9 mouse cellular contexts compared by ENCODE assay signal in the genomic region with DNA sequence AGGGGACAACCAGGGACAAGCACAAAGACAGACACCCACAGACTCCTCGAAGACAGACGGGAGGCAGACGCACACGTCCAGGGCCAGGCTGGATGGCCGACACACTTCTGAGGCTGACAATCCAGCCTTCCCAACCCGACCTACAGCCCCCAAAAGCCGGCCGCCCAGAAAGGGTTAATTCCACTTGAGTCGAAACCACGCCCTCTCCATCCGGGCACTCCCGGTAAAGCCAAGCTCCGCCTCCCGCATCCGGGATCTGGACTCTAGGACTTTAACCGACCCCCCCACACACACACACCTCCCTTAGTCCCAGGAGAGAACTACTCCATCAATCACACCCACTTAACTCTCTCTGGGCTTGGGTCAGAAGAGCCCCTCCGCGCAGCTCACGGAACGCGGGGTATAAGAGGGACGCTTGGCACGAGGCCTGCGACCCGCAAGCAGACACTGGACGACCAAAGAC. TPM values are rescaled to one million over a fixed set of nuclear protein-coding genes. Genes with fewer than 3 reads are reported as not detected.
A peak's percentile ranks its signal among the peaks of the same experiment; 100 is the strongest.
DNase-seq lines count a peak whose midpoint lies in the region; ATAC-seq and TF ChIP-seq lines count a peak whose summit lies in the region.
"Had no signal": no experiment of that assay in that cellular context is flagged by ENCODE, and none has a peak within 500 bp of the region (broad histone marks: within the 10 kb centered on the region; RNA-seq: fewer than 3 reads in every experiment).

No protein-coding gene starts in this region.

- peaks cover 84% of the 10 kb centered on the region for H3K4me1 ChIP-seq in erythroblast, embryonic 14.5 days (ENCODE audit: control insufficient read depth)
- peaks cover 52% of the 10 kb centered on the region for H3K4me1 ChIP-seq in heart, embryonic 12.5 days (replicated peaks)
- peaks cover 42% of the 10 kb centered on the region for H3K4me1 ChIP-seq in kidney, postnatal 0 days (replicated peaks; ENCODE audit: insufficient read depth, low read length)
- H3K4me1 ChIP-seq in liver, embryonic 12.5 days, result peaks cover 77% of the 10 kb centered on the region
- peaks cover 44% of the 10 kb centered on the region for H3K4me1 ChIP-seq in stomach, embryonic 15.5 days

- peak overlapping the region; percentile 92 for H3K4me3 ChIP-seq in erythroblast, embryonic 14.5 days (replicated peaks)
- H3K4me3 ChIP-seq in heart, embryonic 12.5 days, result peak overlapping the region; percentile 84
- peak overlapping the region; percentile 82 for H3K4me3 ChIP-seq in kidney, postnatal 0 days (replicated peaks; ENCODE audit: low read depth, low read length)
- peak overlapping the region; percentile 72 for H3K4me3 ChIP-seq in liver, embryonic 12.5 days
- H3K4me3 ChIP-seq in stomach, embryonic 15.5 days (replicated peaks), result peak overlapping the region; percentile 68

- peaks cover 13% of the 10 kb centered on the region for H3K36me3 ChIP-seq in erythroblast, embryonic 14.5 days (ENCODE audit: control insufficient read depth)
- H3K36me3 ChIP-seq in heart, embryonic 12.5 days, result peaks cover 33% of the 10 kb centered on the region
- H3K36me3 ChIP-seq in kidney, postnatal 0 days (ENCODE audit: insufficient read depth, low read length), result peaks cover 20% of the 10 kb centered on the region
- peaks cover 21% of the 10 kb centered on the region for H3K36me3 ChIP-seq in liver, embryonic 12.5 days
- H3K36me3 ChIP-seq in stomach, embryonic 15.5 days, result peaks cover 18% of the 10 kb centered on the region

- DNase-seq in 416B (ENCODE audit: low read depth), result peak; percentile 97
- DNase-seq in brain, embryonic 18.5 days (ENCODE audit: low read depth, low spot score), result peak; percentile 90
- peak; percentile 98 for DNase-seq in kidney, postnatal 0 days (ENCODE audit: low spot score)
- peak; percentile 99 for DNase-seq in neural tube, embryonic 10.5 days (ENCODE audit: extremely low spot score, low spot score)

- ATAC-seq in heart, embryonic 12.5 days (ENCODE audit: insufficient number of reproducible peaks, low FRiP score), result peak; percentile 72
- peak; percentile 52 for ATAC-seq in kidney, postnatal 0 days (replicated peaks; ENCODE audit: low FRiP score, low read depth)
- ATAC-seq in liver, embryonic 12.5 days, result peak; percentile 38
- ATAC-seq in stomach, embryonic 15.5 days (ENCODE audit: insufficient read depth, low FRiP score, low read depth), result peak; percentile 51
- ATAC-seq: Patski had no signal

- H3K9ac ChIP-seq in heart, embryonic 12.5 days, result peak overlapping the region; percentile 97
- H3K9ac ChIP-seq in kidney, postnatal 0 days (ENCODE audit: low read depth, low read length), result peak overlapping the region; percentile 86
- peak overlapping the region; percentile 82 for H3K9ac ChIP-seq in liver, embryonic 12.5 days
- H3K9ac ChIP-seq in stomach, embryonic 15.5 days, result peak overlapping the region; percentile 82

- H3K27me3 ChIP-seq in erythroblast, embryonic 14.5 days (ENCODE audit: control insufficient read depth), result peaks cover 6% of the 10 kb centered on the region
- H3K27me3 ChIP-seq in heart, embryonic 12.5 days (replicated peaks), result no peaks in the 10 kb centered on the region
- H3K27me3 ChIP-seq in kidney, postnatal 0 days (ENCODE audit: insufficient read depth, low read length), result no peaks in the 10 kb centered on the region
- H3K27me3 ChIP-seq in liver, embryonic 12.5 days (replicated peaks), result 0 out of 2 replicates have a peak, but pooled peaks cover 6% of the 10 kb centered on the region
- H3K27me3 ChIP-seq in stomach, embryonic 15.5 days (replicated peaks), result no peaks in the 10 kb centered on the region
- H3K27me3 ChIP-seq: Patski had no signal

- 0% methylated on average over 26 of the region's 26 CpGs for WGBS in heart, embryonic 12.5 days
- WGBS in kidney, postnatal 0 days, result under 1% methylated on average over 26 of the region's 26 CpGs
- under 1% methylated on average over 26 of the region's 26 CpGs for WGBS in liver, embryonic 12.5 days (ENCODE audit: insufficient replicate concordance)
- under 1% methylated on average over 26 of the region's 26 CpGs for WGBS in stomach, embryonic 15.5 days

- no peak for TF ChIP-seq CTCF in kidney, postnatal 0 days (IDR thresholded peaks at IDR 0.05; ENCODE audit: low read depth)

- no peaks in the 10 kb centered on the region for H3K9me3 ChIP-seq in erythroblast, embryonic 14.5 days (ENCODE audit: control insufficient read depth, low read length)
- H3K9me3 ChIP-seq in heart, embryonic 12.5 days (replicated peaks), result no peaks in the 10 kb centered on the region
- H3K9me3 ChIP-seq in kidney, postnatal 0 days (replicated peaks; ENCODE audit: low read length), result no peaks in the 10 kb centered on the region
- no peaks in the 10 kb centered on the region for H3K9me3 ChIP-seq in liver, embryonic 12.5 days (replicated peaks)
- no peaks in the 10 kb centered on the region for H3K9me3 ChIP-seq in stomach, embryonic 15.5 days

- peak overlapping the region; percentile 88 for H3K4me2 ChIP-seq in heart, embryonic 12.5 days
- peak overlapping the region; percentile 98 for H3K4me2 ChIP-seq in kidney, postnatal 0 days (ENCODE audit: low read length)
- H3K4me2 ChIP-seq in liver, embryonic 12.5 days, result peak overlapping the region; percentile 100
- peak overlapping the region; percentile 93 for H3K4me2 ChIP-seq in stomach, embryonic 15.5 days

- H3K27ac ChIP-seq in heart, embryonic 12.5 days (ENCODE audit: poor library complexity, severe bottlenecking), result peak overlapping the region; percentile 99
- H3K27ac ChIP-seq in kidney, postnatal 0 days, result peak overlapping the region; percentile 99
- peak overlapping the region; percentile 94 for H3K27ac ChIP-seq in liver, embryonic 12.5 days
- peak overlapping the region; percentile 98 for H3K27ac ChIP-seq in stomach, embryonic 15.5 days

RNA-seq across cellular contexts. Expression of a gene that starts 2.4 kb away (rescaled TPM):
- polyA plus RNA-seq in erythroblast, embryonic 14.5 days (2012), result 0.51 and 0.65 TPM in 2 replicates
- polyA plus RNA-seq in heart, embryonic 12.5 days (2016; fragmentation: Nextera tagmentation; extraction: Ambion mirVana), result 24.9 and 25.4 TPM in 2 replicates
- 23.2 and 26.8 TPM in 2 replicates for polyA plus RNA-seq in kidney, postnatal 0 days (2015; fragmentation: Nextera tagmentation; extraction: Ambion mirVana)
- 7.1 and 7.5 TPM in 2 replicates for polyA plus RNA-seq in liver, embryonic 12.5 days (2016; fragmentation: Nextera tagmentation; extraction: Ambion mirVana)
- 25.4 and 26.5 TPM in 2 replicates for polyA plus RNA-seq in stomach, embryonic 15.5 days (2015; fragmentation: Nextera tagmentation; extraction: Ambion mirVana)

RNA-seq across cellular contexts. Expression of a gene that starts 13.1 kb away (rescaled TPM):
- 0.08 TPM in 1 of 2 replicates, not detected in the other for polyA plus RNA-seq in erythroblast, embryonic 14.5 days (2012)
- 34.4 and 35.7 TPM in 2 replicates for polyA plus RNA-seq in heart, embryonic 12.5 days (2016; fragmentation: Nextera tagmentation; extraction: Ambion mirVana)
- polyA plus RNA-seq in kidney, postnatal 0 days (2015; fragmentation: Nextera tagmentation; extraction: Ambion mirVana), result 55.5 and 61.3 TPM in 2 replicates
- 14.4 and 15.4 TPM in 2 replicates for polyA plus RNA-seq in liver, embryonic 12.5 days (2016; fragmentation: Nextera tagmentation; extraction: Ambion mirVana)
- polyA plus RNA-seq in stomach, embryonic 15.5 days (2015; fragmentation: Nextera tagmentation; extraction: Ambion mirVana), result 26.7 and 29.4 TPM in 2 replicates

RNA-seq across cellular contexts. Expression of a gene that starts 15.7 kb away (rescaled TPM):
- polyA plus RNA-seq in erythroblast, embryonic 14.5 days (2012), result 0.12 and 0.40 TPM in 2 replicates
- polyA plus RNA-seq in heart, embryonic 12.5 days (2016; fragmentation: Nextera tagmentation; extraction: Ambion mirVana), result 24.8 and 27.1 TPM in 2 replicates
- 16.6 and 19.8 TPM in 2 replicates for polyA plus RNA-seq in kidney, postnatal 0 days (2015; fragmentation: Nextera tagmentation; extraction: Ambion mirVana)
- 15.1 and 15.7 TPM in 2 replicates for polyA plus RNA-seq in liver, embryonic 12.5 days (2016; fragmentation: Nextera tagmentation; extraction: Ambion mirVana)
- polyA plus RNA-seq in stomach, embryonic 15.5 days (2015; fragmentation: Nextera tagmentation; extraction: Ambion mirVana), result 24.9 and 25.3 TPM in 2 replicates

RNA-seq across cellular contexts. Expression of a gene that starts 15.8 kb away (rescaled TPM):
- 17.5 and 24.2 TPM in 2 replicates for polyA plus RNA-seq in erythroblast, embryonic 14.5 days (2012)
- polyA plus RNA-seq in heart, embryonic 12.5 days (2016; fragmentation: Nextera tagmentation; extraction: Ambion mirVana), result 147 and 150 TPM in 2 replicates
- polyA plus RNA-seq in kidney, postnatal 0 days (2015; fragmentation: Nextera tagmentation; extraction: Ambion mirVana), result 183 and 198 TPM in 2 replicates
- polyA plus RNA-seq in liver, embryonic 12.5 days (2016; fragmentation: Nextera tagmentation; extraction: Ambion mirVana), result 111 and 119 TPM in 2 replicates
- 154 and 179 TPM in 2 replicates for polyA plus RNA-seq in stomach, embryonic 15.5 days (2015; fragmentation: Nextera tagmentation; extraction: Ambion mirVana)

RNA-seq across cellular contexts. Expression of a gene that starts 41.9 kb away (rescaled TPM):
- 1.1 and 1.8 TPM in 2 replicates for polyA plus RNA-seq in erythroblast, embryonic 14.5 days (2012)
- polyA plus RNA-seq in heart, embryonic 12.5 days (2016; fragmentation: Nextera tagmentation; extraction: Ambion mirVana), result 19.2 and 23.5 TPM in 2 replicates
- polyA plus RNA-seq in kidney, postnatal 0 days (2015; fragmentation: Nextera tagmentation; extraction: Ambion mirVana), result 38.0 and 42.3 TPM in 2 replicates
- polyA plus RNA-seq in liver, embryonic 12.5 days (2016; fragmentation: Nextera tagmentation; extraction: Ambion mirVana), result 4.7 and 6.4 TPM in 2 replicates
- 53.4 and 54.0 TPM in 2 replicates for polyA plus RNA-seq in stomach, embryonic 15.5 days (2015; fragmentation: Nextera tagmentation; extraction: Ambion mirVana)

Comparison
In these comparisons a context has a peak if more than half of its experiments do, and no peak if none do; other contexts are left out.
1. Peak in every context shown above with its lines: DNase-seq, ATAC-seq, H3K4me3 ChIP-seq and H3K27ac ChIP-seq.
2. RNA of a gene that starts 13.1 kb away (polyA plus RNA-seq): 55.5 to 61.3 TPM in kidney, postnatal 0 days, 34.4 to 35.7 TPM in heart, embryonic 12.5 days, 26.7 to 29.4 TPM in stomach, embryonic 15.5 days and 14.4 to 15.4 TPM in liver, embryonic 12.5 days; 0.08 TPM in erythroblast, embryonic 14.5 days; every median in the first group is over 10 times any median in the second.
3. RNA of a gene that starts 15.7 kb away (polyA plus RNA-seq): 24.8 to 27.1 TPM in heart, embryonic 12.5 days, 24.9 to 25.3 TPM in stomach, embryonic 15.5 days, 16.6 to 19.8 TPM in kidney, postnatal 0 days and 15.1 to 15.7 TPM in liver, embryonic 12.5 days; 0.12 to 0.40 TPM in erythroblast, embryonic 14.5 days; every median in the first group is over 10 times any median in the second.